Mouse (Mus musculus): ENCODE data around the gene Vwc2l. TPM values are rescaled to one million over a fixed set of nuclear protein-coding genes. Genes with fewer than 3 reads are reported as not detected.

The Vwc2l gene
- total RNA-seq (2021) = 10 to 100 TPM; 10.2 to 10.8 TPM

GRCm38 (mm10) chr1:70725655-70726066 is at the start of gene Vwc2l:
Gene Vwc2l (plus strand): TSS chr1:70725715.
- intact Hi-C loops (cut with DNase I) = loop anchor here (10.0 kb wide), 2 partner anchors 451 to 931 kb away; no protein-coding TSS in a partner anchor
- peak; percentile 65 to 67 for DNase-seq (ENCODE audit: low spot score in 2 of 2)

GRCm38 (mm10) chr1:70692529-70692928 is 33.0 kb upstream of the Vwc2l start:
- intact Hi-C loops (cut with DNase I) = no loop called here
- no peak for DNase-seq (ENCODE audit: low spot score in 2 of 2)

- intact Hi-C loops (cut with DNase I) = no loop called here
These were observed 25.2 kb upstream of the Vwc2l start for GRCm38 (mm10) chr1:70700270-70700669.

GRCm38 (mm10) chr1:70703934-70704333 is 21.6 kb upstream of the Vwc2l start:
- DNase-seq (ENCODE audit: low spot score in 2 of 2) = no peak
- intact Hi-C loops (cut with DNase I) = no loop called here

More at GRCm38 (mm10) chr1:70700270-70700669, 25.2 kb upstream of the Vwc2l start:
- peak in 1 of 2 experiments; percentile 6 for DNase-seq (ENCODE audit: low spot score in 2 of 2)

GRCm38 (mm10) chr1:70705821-70706220 is 19.7 kb upstream of the Vwc2l start:
- no peak for DNase-seq (ENCODE audit: low spot score in 2 of 2)
- intact Hi-C loops (cut with DNase I) = no loop called here

- DNase-seq (ENCODE audit: low spot score in 2 of 2) = no peak
- intact Hi-C loops (cut with DNase I) = loop anchor here (10.0 kb wide), 2 partner anchors 450 to 930 kb away; no protein-coding TSS in a partner anchor
These were observed 470 bp upstream of the Vwc2l start for GRCm38 (mm10) chr1:70725045-70725444.

- DNase-seq (ENCODE audit: low spot score in 2 of 2) = no peak
- intact Hi-C loops (cut with DNase I) = no loop called here
These were observed 61.6 kb downstream of the Vwc2l start for GRCm38 (mm10) chr1:70787146-70787545.

- DNase-seq (ENCODE audit: low spot score in 2 of 2) = no peak
- intact Hi-C loops (cut with DNase I) = no loop called here
These were observed 66.1 kb downstream of the Vwc2l start for GRCm38 (mm10) chr1:70791636-70792035.

GRCm38 (mm10) chr1:70795094-70795493 is 69.6 kb downstream of the Vwc2l start:
- intact Hi-C loops (cut with DNase I) = no loop called here
- DNase-seq (ENCODE audit: low spot score in 2 of 2) = no peak

GRCm38 (mm10) chr1:70803401-70803800 is 77.9 kb downstream of the Vwc2l start:
- intact Hi-C loops (cut with DNase I) = no loop called here
- no peak for DNase-seq (ENCODE audit: low spot score in 2 of 2)

- intact Hi-C loops (cut with DNase I) = no loop called here
- no peak for DNase-seq (ENCODE audit: low spot score in 2 of 2)
These were observed 97.6 kb downstream of the Vwc2l start for GRCm38 (mm10) chr1:70823111-70823510.

GRCm38 (mm10) chr1:70833262-70833661 is 107.7 kb downstream of the Vwc2l start:
- intact Hi-C loops (cut with DNase I) = no loop called here
- no peak for DNase-seq (ENCODE audit: low spot score in 2 of 2)

- no peak for DNase-seq (ENCODE audit: low spot score in 2 of 2)
- intact Hi-C loops (cut with DNase I) = no loop called here
These were observed 116.7 kb downstream of the Vwc2l start for GRCm38 (mm10) chr1:70842222-70842621.

- intact Hi-C loops (cut with DNase I) = no loop called here
- DNase-seq (ENCODE audit: low spot score in 2 of 2) = no peak
These were observed 119.8 kb downstream of the Vwc2l start for GRCm38 (mm10) chr1:70845276-70845675.

- intact Hi-C loops (cut with DNase I) = no loop called here
- DNase-seq (ENCODE audit: low spot score in 2 of 2) = peak; percentile 24 to 25
These were observed 126.3 kb downstream of the Vwc2l start for GRCm38 (mm10) chr1:70851633-70852390.

GRCm38 (mm10) chr1:70853446-70853845 is 127.9 kb downstream of the Vwc2l start:
- DNase-seq (ENCODE audit: low spot score in 2 of 2) = no peak
- intact Hi-C loops (cut with DNase I) = no loop called here

GRCm38 (mm10) chr1:70855912-70856311 is 130.4 kb downstream of the Vwc2l start:
- intact Hi-C loops (cut with DNase I) = no loop called here
- no peak for DNase-seq (ENCODE audit: low spot score in 2 of 2)

GRCm38 (mm10) chr1:70861672-70862071 is 136.2 kb downstream of the Vwc2l start:
- no peak for DNase-seq (ENCODE audit: low spot score in 2 of 2)
- intact Hi-C loops (cut with DNase I) = no loop called here

GRCm38 (mm10) chr1:70866137-70866536 is 140.6 kb downstream of the Vwc2l start:
- no peak for DNase-seq (ENCODE audit: low spot score in 2 of 2)
- intact Hi-C loops (cut with DNase I) = no loop called here

- intact Hi-C loops (cut with DNase I) = no loop called here
- DNase-seq (ENCODE audit: low spot score in 2 of 2) = no peak
These were observed 155.0 kb downstream of the Vwc2l start for GRCm38 (mm10) chr1:70880496-70880895.

- intact Hi-C loops (cut with DNase I) = no loop called here
- DNase-seq (ENCODE audit: low spot score in 2 of 2) = no peak
These were observed 155.8 kb downstream of the Vwc2l start for GRCm38 (mm10) chr1:70881269-70881668.
